Mouse (Mus musculus): ENCODE data around the gene Atp6v1e1. TPM values are rescaled to one million over a fixed set of nuclear protein-coding genes. Genes with fewer than 3 reads are reported as not detected.

The Atp6v1e1 gene
- total and polyA plus RNA-seq, 3 experiments = 76.9 to 95.2 (median 91.6) TPM

GRCm38 (mm10) chr6:120832097-120832496, 9.5 kb upstream of the Atp6v1e1 start:
- Histone ChIP-seq H3K27me3 (replicated peaks) (no peaks in the 10 kb centered on the region), H3K27ac (ENCODE audit: insufficient read depth, low read depth) (no peak overlapping the region), H3K9ac (ENCODE audit: insufficient read depth, low read depth) (no peak overlapping the region), H3K4me1 (ENCODE audit: control insufficient read depth in 1 of 2, insufficient read depth in 2 of 2) (peaks cover 2 to 3% of the 10 kb centered on the region in 2 experiments; a peak in 1 of 4 replicates), H3K9me3 (replicated peaks; ENCODE audit: low read length) (no peaks in the 10 kb centered on the region), H3K4me3 (replicated peaks in 1 of 3; ENCODE audit: low read depth in 2 of 3, low read length in 2 of 3, poor library complexity in 1 of 3) (no peak overlapping the region), H3K4me2 (ENCODE audit: insufficient read depth, low read depth, poor library complexity, severe bottlenecking) (no peak overlapping the region), H3K79me2 (replicated peaks; ENCODE audit: control insufficient read depth, extremely low read depth, insufficient read depth, poor library complexity, severe bottlenecking) (peaks cover 7% of the 10 kb centered on the region), H3K36me3 (replicated peaks in 1 of 2; ENCODE audit: control insufficient read depth in 1 of 2, insufficient read depth in 1 of 2, low read length in 1 of 2) (no peaks in the 10 kb centered on the region)
- no peak for DNase-seq (ENCODE audit: extremely low read depth)
- dilution Hi-C loops (cut with MboI; ENCODE audit: extremely low pct_ligation_motif_present, extremely low pct_unique_long_range_greater_than_20kb, low sequenced_read_pairs) = no loop called here
- in situ Hi-C loops (cut with MboI; ENCODE audit: low pct_ligation_motif_present, low pct_unique_long_range_greater_than_20kb, low sequenced_read_pairs) = no loop called here
- TF ChIP-seq RCOR1 (conservative IDR thresholded peaks at IDR 0.05; ENCODE audit: low read depth, low read length) (no peak), HCFC1 (IDR thresholded peaks at IDR 0.05; ENCODE audit: low read depth, low read length) (no peak), MAX (IDR thresholded peaks at IDR 0.05; ENCODE audit: low read length) (no peak), EP300 (IDR thresholded peaks at IDR 0.05; ENCODE audit: low read length) (no peak), RAD21 (IDR thresholded peaks at IDR 0.05; ENCODE audit: low read depth, low read length) (no peak), NELFE (IDR thresholded peaks at IDR 0.05; ENCODE audit: low read depth, low read length) (no peak), POLR2AphosphoS2 (IDR thresholded peaks at IDR 0.05; ENCODE audit: low read depth, low read length) (no peak), CHD1 (IDR thresholded peaks at IDR 0.05; ENCODE audit: low read depth, low read length) (no peak)

GRCm38 (mm10) chr6:120830866-120831608, 8.4 kb upstream of the Atp6v1e1 start:
- H3K36me3 ChIP-seq (replicated peaks in 1 of 2; ENCODE audit: control insufficient read depth in 1 of 2, insufficient read depth in 1 of 2, low read length in 1 of 2) = no peaks in the 10 kb centered on the region
- DNase-seq (ENCODE audit: extremely low read depth) = no peak
- dilution Hi-C loops (cut with MboI; ENCODE audit: extremely low pct_ligation_motif_present, extremely low pct_unique_long_range_greater_than_20kb, low sequenced_read_pairs) (no loop called here), in situ Hi-C loops (cut with MboI; ENCODE audit: low pct_ligation_motif_present, low pct_unique_long_range_greater_than_20kb, low sequenced_read_pairs) (no loop called here)
- no peaks in the 10 kb centered on the region for H3K9me3 ChIP-seq (replicated peaks; ENCODE audit: low read length)
- H3K9ac ChIP-seq (ENCODE audit: insufficient read depth, low read depth) = no peak overlapping the region
- H3K4me1 ChIP-seq (ENCODE audit: control insufficient read depth in 1 of 2, insufficient read depth in 2 of 2) = 0 out of 4 replicates have a peak, but pooled peaks cover 0 to 3% of the 10 kb centered on the region in 2 experiments
- no peaks in the 10 kb centered on the region for H3K27me3 ChIP-seq (replicated peaks)
- no peak overlapping the region for H3K4me3 ChIP-seq (replicated peaks in 1 of 3; ENCODE audit: low read depth in 2 of 3, low read length in 2 of 3, poor library complexity in 1 of 3)
- TF ChIP-seq POLR2AphosphoS2 (IDR thresholded peaks at IDR 0.05; ENCODE audit: low read depth, low read length) (no peak), CHD2 (IDR thresholded peaks at IDR 0.05; ENCODE audit: low read length) (no peak), ZMIZ1 (IDR thresholded peaks at IDR 0.05; ENCODE audit: low read depth, low read length) (no peak), MAZ (IDR thresholded peaks at IDR 0.05; ENCODE audit: low read depth, low read length) (no peak), UBTF (IDR thresholded peaks at IDR 0.05; ENCODE audit: low read depth, low read length) (no peak), CTCF (conservative IDR thresholded peaks at IDR 0.05 in 1 of 2, IDR thresholded peaks at IDR 0.05 in 1 of 2; ENCODE audit: low read depth in 2 of 2, low read length in 2 of 2) (no peak), MXI1 (IDR thresholded peaks at IDR 0.05; ENCODE audit: low read depth, low read length) (no peak)
- no peak overlapping the region for H3K27ac ChIP-seq (ENCODE audit: insufficient read depth, low read depth)
- no peak overlapping the region for H3K4me2 ChIP-seq (ENCODE audit: insufficient read depth, low read depth, poor library complexity, severe bottlenecking)
- no peaks in the 10 kb centered on the region for H3K79me2 ChIP-seq (replicated peaks; ENCODE audit: control insufficient read depth, extremely low read depth, insufficient read depth, poor library complexity, severe bottlenecking)

All from CH12.LX (cell line).